Mouse (Mus musculus): ENCODE measurements around the gene Plcxd1. TPM values are rescaled to one million over a fixed set of nuclear protein-coding genes. Genes with fewer than 3 reads are reported as not detected.
"Not testable (repeated sequence)": the region's sequence is repeated elsewhere in the genome, so short reads cannot be mapped to it uniquely, and the experiment has no call there.

Plcxd1 gene
- 0.53 and 0.64 TPM in 2 replicates for polyA plus RNA-seq (2015; fragmentation: Nextera tagmentation; extraction: Ambion mirVana)

DNA sequence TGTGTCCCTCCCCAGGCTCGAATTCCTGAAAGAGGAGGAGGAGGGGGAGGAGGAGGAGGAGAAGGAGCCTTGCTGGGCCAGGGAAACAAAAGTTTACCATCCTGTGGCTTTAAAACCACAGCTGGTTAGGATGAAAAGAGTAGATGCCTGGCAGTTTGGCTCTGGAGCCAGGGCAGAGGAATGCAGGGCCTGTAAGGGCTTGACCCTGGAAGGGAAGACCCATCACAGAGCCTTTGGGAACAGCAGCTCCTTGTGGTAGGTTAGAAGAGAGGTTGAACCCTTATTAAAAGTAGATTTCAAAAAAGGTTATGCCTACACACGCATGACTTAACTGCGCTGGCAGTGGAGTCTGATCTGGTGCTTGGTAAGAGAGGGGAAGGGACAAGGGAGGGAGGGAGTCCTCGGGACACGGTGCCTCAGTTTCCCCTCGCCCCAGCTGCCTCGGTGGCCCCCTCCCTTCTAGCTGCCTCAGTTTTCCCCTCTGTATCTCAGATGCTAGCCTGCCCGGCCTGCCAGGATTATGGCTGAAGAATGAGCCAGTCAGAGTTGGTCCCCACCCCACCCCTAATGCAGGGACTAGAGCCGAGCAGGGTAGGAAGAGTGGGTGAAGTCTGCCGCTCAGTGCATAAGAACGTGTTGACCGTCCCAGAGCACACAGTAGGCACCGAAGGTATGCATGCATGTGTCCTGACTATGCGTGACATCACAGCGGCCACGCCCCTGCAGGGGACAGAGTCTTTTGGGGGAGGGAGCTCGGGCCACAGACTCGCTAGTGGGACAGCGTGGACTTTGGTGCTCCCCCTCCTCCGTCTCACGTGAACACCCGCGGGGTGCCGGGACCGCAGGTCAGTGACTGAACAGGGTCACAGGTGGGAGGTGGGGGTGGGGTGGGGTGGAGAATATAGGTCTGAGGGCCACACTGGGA lies at the start of gene Plcxd1:
Gene Plcxd1 (plus strand): TSS at position 314 of the 925 bp plus-strand sequence.
- H3K27ac ChIP-seq (ENCODE audit: low read length), result no peak within 1 kb of the TSS
- H3K9ac ChIP-seq (ENCODE audit: low read depth, low read length), result no peak within 1 kb of the TSS
- H3K4me1 ChIP-seq (ENCODE audit: control insufficient read depth, low read depth, low read length), result peaks cover 18% of the 10 kb centered on the region
- peak within 1 kb of the TSS; percentile 58 for H3K4me2 ChIP-seq (ENCODE audit: low read depth, low read length)
- peaks cover 18% of the 10 kb centered on the region for H3K27me3 ChIP-seq (ENCODE audit: control insufficient read depth, insufficient read depth, low read depth, low read length)
- peak within 1 kb of the TSS; percentile 43 for H3K4me3 ChIP-seq (ENCODE audit: low read depth, low read length)
- H3K9me3 ChIP-seq (replicated peaks; ENCODE audit: control insufficient read depth, low read length), result no peaks in the 10 kb centered on the region
- ATAC-seq (ENCODE audit: low read depth), result peak; percentile 33
- peaks cover 22% of the 10 kb centered on the region for H3K36me3 ChIP-seq (ENCODE audit: control insufficient read depth, insufficient read depth)
- WGBS (ENCODE audit: insufficient replicate concordance), result 22% methylated on average over 25 of the region's 25 CpGs

DNA sequence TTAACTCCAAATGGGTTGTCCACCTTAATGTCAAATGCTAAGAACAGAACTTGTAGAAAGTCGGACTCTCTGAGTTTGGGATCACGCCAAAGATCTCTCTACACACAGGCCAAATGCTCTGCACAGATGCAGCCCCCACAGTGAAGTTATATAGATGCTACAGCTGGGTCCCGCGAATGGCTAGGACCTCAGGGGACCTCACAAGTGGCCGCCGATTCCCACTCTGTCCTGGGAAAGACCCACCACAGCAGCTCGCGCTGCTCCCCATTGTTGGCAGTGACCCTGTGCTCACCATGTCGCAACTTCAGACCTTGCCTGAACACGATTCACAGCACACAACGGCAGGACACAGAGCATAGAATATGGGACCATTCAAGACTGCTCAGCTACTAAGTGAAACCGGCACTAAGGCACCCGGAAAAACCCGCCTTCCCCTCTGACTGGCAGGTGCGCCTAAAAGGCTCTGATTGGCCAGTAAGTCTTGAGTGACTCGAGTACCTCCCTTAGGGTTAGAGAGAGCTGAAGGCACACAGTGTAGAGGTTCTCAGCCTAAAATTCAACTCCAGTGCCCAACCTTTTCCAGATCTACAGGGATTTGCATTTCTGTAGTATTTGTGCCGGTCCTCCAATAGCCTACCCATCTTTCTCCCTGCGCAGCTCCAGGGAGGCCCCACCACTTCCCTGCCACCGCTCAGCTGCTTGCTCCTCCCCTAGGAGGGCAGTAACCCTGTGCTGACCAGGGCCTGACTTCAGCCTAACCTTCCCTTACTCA lies 41.9 kb upstream of the Plcxd1 start:
- H3K27me3 ChIP-seq (ENCODE audit: control insufficient read depth, insufficient read depth, low read depth, low read length), result no peaks in the 10 kb centered on the region
- H3K27ac ChIP-seq (ENCODE audit: low read length), result peak overlapping the region; percentile 77
- peak overlapping the region; percentile 67 for H3K4me2 ChIP-seq (ENCODE audit: low read depth, low read length)
- peak overlapping the region; percentile 79 for H3K4me3 ChIP-seq (ENCODE audit: low read depth, low read length)
- no peaks in the 10 kb centered on the region for H3K9me3 ChIP-seq (replicated peaks; ENCODE audit: control insufficient read depth, low read length)
- H3K36me3 ChIP-seq (ENCODE audit: control insufficient read depth, insufficient read depth), result no peaks in the 10 kb centered on the region
- H3K9ac ChIP-seq (ENCODE audit: low read depth, low read length), result peak overlapping the region; percentile 76
- ATAC-seq (ENCODE audit: low read depth), result peak; percentile 97
- H3K4me1 ChIP-seq (ENCODE audit: control insufficient read depth, low read depth, low read length), result no peaks in the 10 kb centered on the region
- 1% methylated on average over 19 of the region's 19 CpGs for WGBS (ENCODE audit: insufficient replicate concordance)

GRCm38 (mm10) chr5:110072413-110072812 lies 27.4 kb upstream of the Plcxd1 start, which contains the start of gene Gm17655:
Gene Gm17655 (minus strand): TSS chr5:110072513.
- not testable (repeated sequence) for H3K4me2 ChIP-seq (ENCODE audit: low read depth, low read length); H3K4me3 ChIP-seq (ENCODE audit: low read depth, low read length); H3K4me1 ChIP-seq (ENCODE audit: control insufficient read depth, low read depth, low read length); H3K9me3 ChIP-seq (replicated peaks; ENCODE audit: control insufficient read depth, low read length); ATAC-seq (ENCODE audit: low read depth); H3K36me3 ChIP-seq (ENCODE audit: control insufficient read depth, insufficient read depth); H3K9ac ChIP-seq (ENCODE audit: low read depth, low read length); H3K27me3 ChIP-seq (ENCODE audit: control insufficient read depth, insufficient read depth, low read depth, low read length); H3K27ac ChIP-seq (ENCODE audit: low read length)
- WGBS (ENCODE audit: insufficient replicate concordance), result 77% methylated on average over 2 of the region's 2 CpGs

DNA sequence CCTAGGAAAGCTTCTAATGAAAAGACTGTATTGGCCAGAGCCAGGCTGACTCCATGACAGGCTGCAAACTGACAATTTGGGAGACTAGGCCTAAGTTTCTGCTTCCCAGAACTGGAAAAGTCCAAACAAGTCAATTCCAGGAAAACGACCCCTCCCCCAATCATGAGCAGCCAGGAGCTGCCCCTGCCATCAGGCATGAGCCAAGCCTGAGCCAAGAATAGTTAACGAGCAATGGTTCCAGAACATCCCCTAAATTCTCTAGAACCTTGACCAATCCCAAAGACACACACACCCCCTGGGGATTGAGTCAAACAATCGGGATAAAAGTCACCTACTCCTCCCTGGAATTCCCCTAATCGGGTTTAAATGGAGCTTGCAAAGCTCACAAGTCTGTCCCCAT lies 16.8 kb upstream of the Plcxd1 start:
- no peak for ATAC-seq (ENCODE audit: low read depth)
- no peak overlapping the region for H3K4me2 ChIP-seq (ENCODE audit: low read depth, low read length)
- H3K9ac ChIP-seq (ENCODE audit: low read depth, low read length), result no peak overlapping the region
- H3K9me3 ChIP-seq (replicated peaks; ENCODE audit: control insufficient read depth, low read length), result no peaks in the 10 kb centered on the region
- H3K4me3 ChIP-seq (ENCODE audit: low read depth, low read length), result no peak overlapping the region
- WGBS (ENCODE audit: insufficient replicate concordance), result 71% methylated on average over 4 of the region's 4 CpGs
- no peak overlapping the region for H3K27ac ChIP-seq (ENCODE audit: low read length)
- H3K36me3 ChIP-seq (ENCODE audit: control insufficient read depth, insufficient read depth), result peaks cover 3% of the 10 kb centered on the region
- H3K27me3 ChIP-seq (ENCODE audit: control insufficient read depth, insufficient read depth, low read depth, low read length), result no peaks in the 10 kb centered on the region
- no peaks in the 10 kb centered on the region for H3K4me1 ChIP-seq (ENCODE audit: control insufficient read depth, low read depth, low read length)

- ATAC-seq (ENCODE audit: low read depth), result no peak
- no peak overlapping the region for H3K4me3 ChIP-seq (ENCODE audit: low read depth, low read length)
Measured at GRCm38 (mm10) chr5:110086161-110086866, 13.5 kb upstream of the Plcxd1 start.

GRCm38 (mm10) chr5:110091546-110091945 lies 8.2 kb upstream of the Plcxd1 start:
- ATAC-seq (ENCODE audit: low read depth), result no peak
- Histone ChIP-seq H3K27ac (ENCODE audit: low read length) (no peak overlapping the region), H3K4me3 (ENCODE audit: low read depth, low read length) (no peak overlapping the region), H3K9me3 (replicated peaks; ENCODE audit: control insufficient read depth, low read length) (no peaks in the 10 kb centered on the region), H3K27me3 (ENCODE audit: control insufficient read depth, insufficient read depth, low read depth, low read length) (no peaks in the 10 kb centered on the region), H3K4me1 (ENCODE audit: control insufficient read depth, low read depth, low read length) (peaks cover 7% of the 10 kb centered on the region), H3K9ac (ENCODE audit: low read depth, low read length) (no peak overlapping the region), H3K36me3 (ENCODE audit: control insufficient read depth, insufficient read depth) (no peaks in the 10 kb centered on the region), H3K4me2 (ENCODE audit: low read depth, low read length) (no peak overlapping the region)
- WGBS (ENCODE audit: insufficient replicate concordance), result 50% methylated on average over 2 of the region's 2 CpGs

More at GRCm38 (mm10) chr5:110086161-110086866, 13.5 kb upstream of the Plcxd1 start:
- Histone ChIP-seq H3K27me3 (ENCODE audit: control insufficient read depth, insufficient read depth, low read depth, low read length) (no peaks in the 10 kb centered on the region), H3K9ac (ENCODE audit: low read depth, low read length) (no peak overlapping the region), H3K27ac (ENCODE audit: low read length) (no peak overlapping the region), H3K4me2 (ENCODE audit: low read depth, low read length) (no peak overlapping the region), H3K9me3 (replicated peaks; ENCODE audit: control insufficient read depth, low read length) (no peaks in the 10 kb centered on the region), H3K4me1 (ENCODE audit: control insufficient read depth, low read depth, low read length) (no peaks in the 10 kb centered on the region), H3K36me3 (ENCODE audit: control insufficient read depth, insufficient read depth) (no peaks in the 10 kb centered on the region)
- WGBS (ENCODE audit: insufficient replicate concordance), result 51% methylated on average over 14 of the region's 14 CpGs

GRCm38 (mm10) chr5:110094030-110094846 lies 5.5 kb upstream of the Plcxd1 start, which contains the start of gene Gm35315:
Gene Gm35315 (minus strand): TSS chr5:110094420.
- Histone ChIP-seq H3K27me3 (ENCODE audit: control insufficient read depth, insufficient read depth, low read depth, low read length) (no peaks in the 10 kb centered on the region; the same call in 1 of the 2 replicates), H3K9me3 (replicated peaks; ENCODE audit: control insufficient read depth, low read length) (no peaks in the 10 kb centered on the region), H3K9ac (ENCODE audit: low read depth, low read length) (peak within 1 kb of the TSS; percentile 42), H3K4me2 (ENCODE audit: low read depth, low read length) (peak within 1 kb of the TSS; percentile 69), H3K36me3 (ENCODE audit: control insufficient read depth, insufficient read depth) (no peaks in the 10 kb centered on the region), H3K4me1 (ENCODE audit: control insufficient read depth, low read depth, low read length) (peaks cover 7% of the 10 kb centered on the region), H3K4me3 (ENCODE audit: low read depth, low read length) (peak within 1 kb of the TSS; percentile 56), H3K27ac (ENCODE audit: low read length) (peak within 1 kb of the TSS; percentile 61)
- WGBS (ENCODE audit: insufficient replicate concordance), result 1% methylated on average over 25 of the region's 25 CpGs
- peak; percentile 97 for ATAC-seq (ENCODE audit: low read depth)

DNA sequence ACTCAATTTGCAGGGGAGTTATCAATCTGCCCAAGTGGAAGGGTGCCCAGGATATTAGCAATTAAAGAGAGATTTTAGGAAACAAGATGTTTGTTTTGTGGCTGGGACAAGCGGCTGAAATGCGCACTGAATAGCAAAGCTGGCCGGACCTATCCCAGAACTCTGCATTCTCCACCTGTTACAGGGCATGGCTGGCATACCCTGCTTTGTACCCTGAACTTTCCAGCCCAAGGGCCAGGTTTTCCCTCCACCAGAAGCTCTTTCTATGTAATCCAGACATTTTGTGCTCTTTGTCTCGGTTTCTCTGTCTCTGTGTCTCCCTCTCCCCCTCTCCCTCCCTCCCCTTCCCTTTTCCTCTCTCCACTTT lies 4.9 kb upstream of the Plcxd1 start:
- peaks cover 7% of the 10 kb centered on the region for H3K4me1 ChIP-seq (ENCODE audit: control insufficient read depth, low read depth, low read length)
- peak overlapping the region; percentile 42 for H3K9ac ChIP-seq (ENCODE audit: low read depth, low read length)
- no peak for ATAC-seq (ENCODE audit: low read depth)
- peak overlapping the region; percentile 56 for H3K4me3 ChIP-seq (ENCODE audit: low read depth, low read length)
- peak overlapping the region; percentile 69 for H3K4me2 ChIP-seq (ENCODE audit: low read depth, low read length)
- H3K27ac ChIP-seq (ENCODE audit: low read length), result peak overlapping the region; percentile 61
- under 1% methylated on average over 4 of the region's 4 CpGs for WGBS (ENCODE audit: insufficient replicate concordance)
- no peaks in the 10 kb centered on the region for H3K9me3 ChIP-seq (replicated peaks; ENCODE audit: control insufficient read depth, low read length)
- H3K36me3 ChIP-seq (ENCODE audit: control insufficient read depth, insufficient read depth), result no peaks in the 10 kb centered on the region
- H3K27me3 ChIP-seq (ENCODE audit: control insufficient read depth, insufficient read depth, low read depth, low read length), result no peaks in the 10 kb centered on the region; the same call in 1 of the 2 replicates
